Mouse (Mus musculus): ENCODE results near the gene Zfyve28. TPM values are rescaled to one million over a fixed set of nuclear protein-coding genes. Genes with fewer than 3 reads are reported as not detected.

Zfyve28 gene
- polyA plus RNA-seq, 1 experiment from 2014 or later = 0.29 TPM

DNA sequence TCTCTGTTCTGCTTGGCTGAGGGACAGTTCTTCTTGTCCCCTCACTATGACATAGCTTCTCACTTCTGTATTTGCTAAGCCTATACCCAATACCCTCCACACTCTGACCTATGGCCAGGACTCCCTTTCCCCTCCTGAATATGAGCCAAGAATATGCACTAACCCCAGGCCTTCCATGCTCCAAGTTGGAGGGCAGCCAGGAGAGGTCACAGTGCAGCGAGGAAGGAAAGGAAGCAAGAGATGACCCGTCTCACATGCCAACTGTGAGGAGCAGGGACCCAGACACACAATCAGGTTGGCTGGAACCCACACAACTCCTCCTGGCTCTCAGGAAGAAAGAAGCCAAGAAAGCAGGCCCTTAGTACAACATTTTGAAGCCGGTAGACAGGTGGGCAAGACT is 20.8 kb upstream of the Zfyve28 start:
- Histone ChIP-seq H3K9me3 (ENCODE audit: control insufficient read depth, low read length) (no peaks in the 10 kb centered on the region), H3K4me2 (replicated peaks; ENCODE audit: low read depth) (no peak overlapping the region), H3K27ac (replicated peaks) (no peak overlapping the region), H3K36me3 (ENCODE audit: control insufficient read depth, insufficient read depth, low read length) (no peaks in the 10 kb centered on the region), H3K4me1 (replicated peaks; ENCODE audit: control insufficient read depth, insufficient read depth) (no peaks in the 10 kb centered on the region), H3K4me3 (ENCODE audit: low read depth, low read length) (no peak overlapping the region), H3K27me3 (ENCODE audit: control insufficient read depth, insufficient read depth, low read length) (no peaks in the 10 kb centered on the region), H3K9ac (ENCODE audit: low read length) (no peak overlapping the region)
- WGBS = 68% methylated on average over 3 of the region's 3 CpGs
- TF ChIP-seq EP300 (optimal IDR thresholded peaks at IDR 0.05) = no peak
- no peak for TF ChIP-seq CTCF (IDR thresholded peaks at IDR 0.05; ENCODE audit: low read depth)
- ATAC-seq (ENCODE audit: low FRiP score, low TSS enrichment) (no peak), DNase-seq (ENCODE audit: low spot score) (no peak)

- ATAC-seq (ENCODE audit: low FRiP score, low TSS enrichment) (no peak), DNase-seq (ENCODE audit: low spot score) (no peak)
- Histone ChIP-seq H3K27ac (replicated peaks) (no peak overlapping the region), H3K36me3 (ENCODE audit: control insufficient read depth, insufficient read depth, low read length) (no peaks in the 10 kb centered on the region), H3K4me2 (replicated peaks; ENCODE audit: low read depth) (no peak overlapping the region), H3K27me3 (ENCODE audit: control insufficient read depth, insufficient read depth, low read length) (no peaks in the 10 kb centered on the region), H3K9ac (ENCODE audit: low read length) (no peak overlapping the region), H3K4me3 (ENCODE audit: low read depth, low read length) (no peak overlapping the region), H3K9me3 (ENCODE audit: control insufficient read depth, low read length) (no peaks in the 10 kb centered on the region), H3K4me1 (replicated peaks; ENCODE audit: control insufficient read depth, insufficient read depth) (no peaks in the 10 kb centered on the region)
- TF ChIP-seq EP300 (optimal IDR thresholded peaks at IDR 0.05) = no peak
- no peak for TF ChIP-seq CTCF (IDR thresholded peaks at IDR 0.05; ENCODE audit: low read depth)
- WGBS = 66% methylated on average over 7 of the region's 7 CpGs
These were observed 14.1 kb upstream of the Zfyve28 start for GRCm38 (mm10) chr5:34302377-34302776.

DNA sequence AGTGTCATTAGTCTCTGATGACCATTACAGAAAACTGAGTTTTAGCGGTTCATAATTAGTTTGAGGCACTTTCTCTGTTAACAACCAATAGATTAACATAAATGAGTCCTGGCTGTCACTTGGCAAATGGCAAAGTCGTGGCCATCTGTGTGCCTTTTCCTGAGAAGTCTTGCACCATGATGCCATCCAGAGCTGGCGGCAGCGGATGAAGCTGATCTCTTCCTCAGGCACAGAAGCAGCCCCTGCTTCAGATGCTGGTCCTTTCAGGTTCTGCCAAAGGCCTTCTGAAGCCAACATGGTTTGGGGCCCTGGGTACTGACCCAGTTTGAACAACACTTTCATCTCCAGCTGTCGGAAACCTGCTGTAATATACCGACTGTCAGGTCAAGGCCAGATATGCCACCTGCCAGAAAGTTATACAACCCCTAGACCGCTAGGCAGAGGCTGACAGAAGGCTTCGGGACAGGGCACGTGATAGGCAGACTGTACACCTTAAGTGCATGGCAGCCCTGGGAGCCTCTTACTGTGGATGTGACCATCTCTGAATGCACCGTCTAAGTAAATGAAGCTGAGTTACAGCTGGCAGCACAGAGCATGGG is 10.8 kb upstream of the Zfyve28 start:
- 82% methylated on average over 10 of the region's 10 CpGs for WGBS
- ATAC-seq (ENCODE audit: low FRiP score, low TSS enrichment) = no peak

GRCm38 (mm10) chr5:34298061-34298460 is 9.8 kb upstream of the Zfyve28 start:
- no peaks in the 10 kb centered on the region for H3K9me3 ChIP-seq (ENCODE audit: control insufficient read depth, low read length)
- TF ChIP-seq CTCF (IDR thresholded peaks at IDR 0.05; ENCODE audit: low read depth) = no peak
- no peak for TF ChIP-seq EP300 (optimal IDR thresholded peaks at IDR 0.05)
- DNase-seq (ENCODE audit: low spot score) (no peak), ATAC-seq (ENCODE audit: low FRiP score, low TSS enrichment) (no peak)
- H3K4me2 ChIP-seq (replicated peaks; ENCODE audit: low read depth) = no peak overlapping the region
- H3K9ac ChIP-seq (ENCODE audit: low read length) = no peak overlapping the region
- H3K4me3 ChIP-seq (ENCODE audit: low read depth, low read length) = no peak overlapping the region
- H3K27ac ChIP-seq (replicated peaks) = no peak overlapping the region
- H3K4me1 ChIP-seq (replicated peaks; ENCODE audit: control insufficient read depth, insufficient read depth) = no peaks in the 10 kb centered on the region
- H3K27me3 ChIP-seq (ENCODE audit: control insufficient read depth, insufficient read depth, low read length) = no peaks in the 10 kb centered on the region
- no peaks in the 10 kb centered on the region for H3K36me3 ChIP-seq (ENCODE audit: control insufficient read depth, insufficient read depth, low read length)
- 60% methylated on average over 4 of the region's 4 CpGs for WGBS

More for the DNA sequence above, 10.8 kb upstream of the Zfyve28 start:
- Histone ChIP-seq H3K4me1 (replicated peaks; ENCODE audit: control insufficient read depth, insufficient read depth) (no peaks in the 10 kb centered on the region), H3K4me3 (ENCODE audit: low read depth, low read length) (no peak overlapping the region), H3K4me2 (replicated peaks; ENCODE audit: low read depth) (no peak overlapping the region), H3K9ac (ENCODE audit: low read length) (no peak overlapping the region), H3K9me3 (ENCODE audit: control insufficient read depth, low read length) (no peaks in the 10 kb centered on the region), H3K36me3 (ENCODE audit: control insufficient read depth, insufficient read depth, low read length) (no peaks in the 10 kb centered on the region), H3K27me3 (ENCODE audit: control insufficient read depth, insufficient read depth, low read length) (no peaks in the 10 kb centered on the region), H3K27ac (replicated peaks) (no peak overlapping the region)
- DNase-seq (ENCODE audit: low spot score) = no peak
- TF ChIP-seq EP300 (optimal IDR thresholded peaks at IDR 0.05) (no peak), CTCF (IDR thresholded peaks at IDR 0.05; ENCODE audit: low read depth) (no peak)

DNA sequence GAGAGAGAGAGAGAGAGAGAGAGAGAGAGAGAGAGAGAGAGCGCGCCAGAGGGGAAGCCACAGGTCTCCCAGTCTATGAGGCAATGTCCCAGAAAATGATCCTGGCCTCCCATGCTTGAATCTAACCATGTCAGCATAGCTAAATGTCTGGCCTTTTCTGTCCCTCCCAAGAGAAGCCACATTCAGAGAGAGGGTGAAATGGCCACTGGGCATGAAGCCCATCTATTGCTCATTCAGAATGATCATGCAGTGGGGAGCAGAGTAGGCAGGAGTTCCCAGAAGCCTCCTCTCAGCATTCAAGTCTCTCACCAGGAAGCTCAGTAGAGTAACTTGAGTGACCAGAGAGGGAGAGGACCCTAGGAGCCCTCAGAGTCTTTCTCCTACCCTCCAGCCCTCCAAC is 6.9 kb upstream of the Zfyve28 start:
- DNase-seq (ENCODE audit: low spot score) (no peak), ATAC-seq (ENCODE audit: low FRiP score, low TSS enrichment) (no peak)
- Histone ChIP-seq H3K4me1 (replicated peaks; ENCODE audit: control insufficient read depth, insufficient read depth) (no peaks in the 10 kb centered on the region), H3K36me3 (ENCODE audit: control insufficient read depth, insufficient read depth, low read length) (no peaks in the 10 kb centered on the region), H3K27me3 (ENCODE audit: control insufficient read depth, insufficient read depth, low read length) (no peaks in the 10 kb centered on the region), H3K9ac (ENCODE audit: low read length) (no peak overlapping the region), H3K9me3 (ENCODE audit: control insufficient read depth, low read length) (no peaks in the 10 kb centered on the region), H3K4me2 (replicated peaks; ENCODE audit: low read depth) (no peak overlapping the region), H3K27ac (replicated peaks) (no peak overlapping the region), H3K4me3 (ENCODE audit: low read depth, low read length) (no peak overlapping the region)
- no peak for TF ChIP-seq CTCF (IDR thresholded peaks at IDR 0.05; ENCODE audit: low read depth)
- TF ChIP-seq EP300 (optimal IDR thresholded peaks at IDR 0.05) = no peak
- 73% methylated on average over 2 of the region's 2 CpGs for WGBS

DNA sequence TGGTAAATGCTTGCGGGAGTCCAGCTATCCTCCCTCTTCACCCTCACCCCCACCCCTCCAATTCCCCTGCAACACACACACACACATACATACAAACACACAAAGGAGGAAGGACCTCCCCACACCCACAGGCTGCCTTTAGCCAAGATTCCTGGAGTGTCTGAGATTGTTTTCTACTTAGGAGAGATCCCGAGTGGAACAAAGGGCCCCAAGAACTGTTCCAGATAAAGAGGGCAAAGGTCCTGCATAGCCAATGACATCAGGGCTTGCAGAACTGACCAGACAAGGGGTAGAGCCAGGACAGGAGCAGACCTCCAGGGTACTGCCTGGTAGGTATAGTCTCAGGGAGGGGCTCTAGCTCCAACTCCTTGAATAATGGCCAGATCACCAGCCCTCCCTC is 6.4 kb upstream of the Zfyve28 start:
- Histone ChIP-seq H3K36me3 (ENCODE audit: control insufficient read depth, insufficient read depth, low read length) (no peaks in the 10 kb centered on the region), H3K4me3 (ENCODE audit: low read depth, low read length) (no peak overlapping the region), H3K9ac (ENCODE audit: low read length) (no peak overlapping the region), H3K4me1 (replicated peaks; ENCODE audit: control insufficient read depth, insufficient read depth) (no peaks in the 10 kb centered on the region), H3K27ac (replicated peaks) (no peak overlapping the region), H3K27me3 (ENCODE audit: control insufficient read depth, insufficient read depth, low read length) (no peaks in the 10 kb centered on the region), H3K4me2 (replicated peaks; ENCODE audit: low read depth) (no peak overlapping the region), H3K9me3 (ENCODE audit: control insufficient read depth, low read length) (no peaks in the 10 kb centered on the region)
- TF ChIP-seq CTCF (IDR thresholded peaks at IDR 0.05; ENCODE audit: low read depth) (no peak), EP300 (optimal IDR thresholded peaks at IDR 0.05) (no peak)
- DNase-seq (ENCODE audit: low spot score) = no peak
- 32% methylated on average over 2 of the region's 2 CpGs for WGBS
- ATAC-seq (ENCODE audit: low FRiP score, low TSS enrichment) = peak; percentile 57
